Mouse (Mus musculus) liver, postnatal 0 days (tissue): ENCODE data around the gene Jup. TPM values are rescaled to one million over a fixed set of nuclear protein-coding genes. Genes with fewer than 3 reads are reported as not detected.
"Not testable (repeated sequence)": the region's sequence is repeated elsewhere in the genome, so short reads cannot be mapped to it uniquely, and the experiment has no call there.

Source experiments
- ATAC-seq: fragments of 200-750 bp; cut with Nextera tagmentation; 2 replicates; pipeline ENCODE4 v1.8.0; 2017; ENCODE audit warnings: mild to moderate bottlenecking, moderate library complexity
- DNase-seq: peaks from one replicate; pipeline ENCODE4 v3.0.0-alpha.2; 2016
- H3K27ac ChIP-seq: fragments of 300-500 bp; sonication (generic); 2 replicates; pipeline ENCODE4 v1.5.1; 2014; ENCODE audit warnings: antibody characterized with exemption, moderate library complexity, mild to moderate bottlenecking, low read depth
- H3K27me3 ChIP-seq: fragments of 300-500 bp; sonication (generic); 2 replicates; pipeline ENCODE4 v1.6.1; 2014; ENCODE audit warnings: low read length, control low read depth, mixed read lengths; ENCODE audit not compliant: insufficient read depth
- H3K36me3 ChIP-seq: fragments of 300-500 bp; sonication (generic); replicated peaks from 2 replicates; pipeline ENCODE4 v1.6.1; 2014; ENCODE audit warnings: mild to moderate bottlenecking, control low read depth, low read length, moderate library complexity, mixed read lengths; ENCODE audit not compliant: insufficient read depth
- H3K4me1 ChIP-seq: fragments of 300-500 bp; sonication (generic); 2 replicates; pipeline ENCODE4 v1.6.1; 2014; ENCODE audit warnings: antibody characterized with exemption, mild to moderate bottlenecking, control low read depth; ENCODE audit not compliant: insufficient read depth
- H3K4me2 ChIP-seq: fragments of 300-500 bp; sonication (generic); 2 replicates; pipeline ENCODE4 v1.6.1; 2014; ENCODE audit warnings: low read depth, mild to moderate bottlenecking, low read length, moderate library complexity, mixed read lengths
- H3K4me3 ChIP-seq: fragments of 300-500 bp; sonication (generic); 2 replicates; pipeline ENCODE4 v1.5.1; 2014; ENCODE audit warnings: low read depth, low read length
- H3K9ac ChIP-seq: fragments of 300-500 bp; sonication (generic); replicated peaks from 2 replicates; pipeline ENCODE4 v1.6.1; 2014; ENCODE audit warnings: mild to moderate bottlenecking, moderate library complexity
- H3K9me3 ChIP-seq: fragments of 300-500 bp; sonication (generic); 2 replicates; pipeline ENCODE4 v1.6.1; 2016; ENCODE audit warnings: mild to moderate bottlenecking, control low read depth, low read length, mixed read lengths
- CTCF ChIP-seq: sonication (generic); IDR thresholded peaks from 2 replicates; pipeline ENCODE4 v1.5.1; 2016; ENCODE audit warnings: antibody characterized with exemption, low read depth
- EP300 ChIP-seq: IDR thresholded peaks from 2 replicates; pipeline ENCODE4 v1.6.1; 2016; ENCODE audit warnings: antibody characterized with exemption, low read depth, mild to moderate bottlenecking
- WGBS: fragments of 180-500 bp; shearing (Covaris S2); extraction: QIAGEN DNeasy Blood & Tissue Kit; methylation state at CpG from one replicate; pipeline ENCODE4 v1.1.7; 2014; ENCODE audit not compliant: insufficient replicate concordance; 5-methylcytosine and 5-hydroxymethylcytosine counted together
- polyA plus RNA-seq: library from polyadenylated mRNA; unstranded; fragments of >200 nt; fragmentation: Nextera tagmentation; extraction: Ambion mirVana; gene quantifications from 2 replicates; pipeline ENCODE4 v1.2.1, GENCODE M21; 2015

Gene Jup
- polyA plus RNA-seq, 1 experiment from 2014 or later, result 17.5 TPM

GRCm38 (mm10) chr11:100344269-100344668, 53.3 kb downstream of the Jup start:
- no peak overlapping the region for H3K4me3 ChIP-seq
- peak overlapping the region; percentile 66 for H3K27ac ChIP-seq
- DNase-seq (no peak), ATAC-seq (no peak)
- H3K36me3 ChIP-seq, result no peaks in the 10 kb centered on the region
- WGBS, result 54% methylated on average over 10 of the region's 10 CpGs
- TF ChIP-seq CTCF (no peak), EP300 (no peak)
- H3K9ac ChIP-seq, result no peak overlapping the region
- no peaks in the 10 kb centered on the region for H3K4me1 ChIP-seq
- no peaks in the 10 kb centered on the region for H3K9me3 ChIP-seq
- H3K4me2 ChIP-seq, result no peak overlapping the region
- H3K27me3 ChIP-seq, result no peaks in the 10 kb centered on the region

DNA sequence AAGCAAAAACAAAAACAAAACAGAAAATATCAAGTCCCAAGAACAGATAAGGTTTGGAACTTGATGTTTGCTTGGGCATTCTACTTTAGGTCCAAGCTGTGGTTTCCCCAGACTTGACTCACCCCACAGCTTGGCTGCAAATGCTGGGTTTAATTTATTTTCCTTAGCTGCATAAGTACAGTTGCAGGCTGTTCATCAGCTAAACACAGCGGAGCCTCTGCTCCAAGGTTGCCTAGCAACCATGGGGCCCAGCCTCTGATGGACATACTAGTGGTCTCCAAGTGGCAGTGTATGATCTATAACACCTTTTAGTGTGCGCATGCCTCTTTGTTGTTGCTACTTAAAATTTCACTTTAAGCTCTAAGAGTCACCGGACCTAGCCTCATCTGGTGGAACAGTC, 61.8 kb downstream of the Jup start:
- DNase-seq (no peak), ATAC-seq (no peak)
- no peak overlapping the region for H3K4me3 ChIP-seq
- no peaks in the 10 kb centered on the region; the same call in 1 of the 2 replicates for H3K4me1 ChIP-seq
- H3K27me3 ChIP-seq, result no peaks in the 10 kb centered on the region
- no peak overlapping the region for H3K4me2 ChIP-seq
- WGBS, result 73% methylated on average over 3 of the region's 3 CpGs
- H3K9ac ChIP-seq, result no peak overlapping the region
- no peaks in the 10 kb centered on the region for H3K9me3 ChIP-seq
- H3K27ac ChIP-seq, result no peak overlapping the region
- H3K36me3 ChIP-seq, result no peaks in the 10 kb centered on the region
- TF ChIP-seq CTCF, result no peak
- TF ChIP-seq EP300, result no peak

DNA sequence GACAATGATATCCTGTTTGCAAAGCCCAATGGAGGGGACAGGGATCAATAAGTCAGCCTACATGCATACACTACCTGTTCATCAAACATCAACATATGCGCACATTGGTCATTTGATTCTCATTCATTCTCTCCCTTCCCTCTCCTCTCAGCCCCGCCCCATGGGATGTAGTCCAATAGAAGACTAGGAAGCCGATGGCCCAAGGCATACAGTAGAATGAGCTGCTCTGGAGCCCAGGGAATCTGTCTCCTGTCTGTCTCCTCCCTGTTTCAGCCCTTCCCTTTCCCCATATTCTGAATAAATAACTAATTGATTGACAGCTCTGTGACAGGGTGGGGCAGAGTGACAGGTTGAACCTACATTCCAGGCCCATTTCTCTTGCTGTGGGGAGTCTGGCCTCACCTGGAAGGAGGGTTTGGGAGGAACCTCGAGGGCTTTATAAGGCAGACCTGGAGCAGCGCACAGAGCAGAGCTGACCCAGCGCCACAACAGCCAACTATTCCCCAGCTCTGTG, 63.6 kb downstream of the Jup start, which contains the start of gene Gast:
Gene Gast (plus strand): TSS at position 464 of the 514 bp plus-strand sequence.
- ATAC-seq (no peak), DNase-seq (no peak)
- TF ChIP-seq CTCF (no peak), EP300 (no peak)
- H3K4me3 ChIP-seq, result no peak within 1 kb of the TSS
- WGBS, result 77% methylated on average over 6 of the region's 6 CpGs
- H3K27me3 ChIP-seq, result no peaks in the 10 kb centered on the region
- H3K9me3 ChIP-seq, result no peaks in the 10 kb centered on the region
- H3K27ac ChIP-seq, result no peak within 1 kb of the TSS
- no peaks in the 10 kb centered on the region for H3K36me3 ChIP-seq
- no peak within 1 kb of the TSS for H3K9ac ChIP-seq
- no peak within 1 kb of the TSS for H3K4me2 ChIP-seq
- no peaks in the 10 kb centered on the region; the same call in 1 of the 2 replicates for H3K4me1 ChIP-seq

DNA sequence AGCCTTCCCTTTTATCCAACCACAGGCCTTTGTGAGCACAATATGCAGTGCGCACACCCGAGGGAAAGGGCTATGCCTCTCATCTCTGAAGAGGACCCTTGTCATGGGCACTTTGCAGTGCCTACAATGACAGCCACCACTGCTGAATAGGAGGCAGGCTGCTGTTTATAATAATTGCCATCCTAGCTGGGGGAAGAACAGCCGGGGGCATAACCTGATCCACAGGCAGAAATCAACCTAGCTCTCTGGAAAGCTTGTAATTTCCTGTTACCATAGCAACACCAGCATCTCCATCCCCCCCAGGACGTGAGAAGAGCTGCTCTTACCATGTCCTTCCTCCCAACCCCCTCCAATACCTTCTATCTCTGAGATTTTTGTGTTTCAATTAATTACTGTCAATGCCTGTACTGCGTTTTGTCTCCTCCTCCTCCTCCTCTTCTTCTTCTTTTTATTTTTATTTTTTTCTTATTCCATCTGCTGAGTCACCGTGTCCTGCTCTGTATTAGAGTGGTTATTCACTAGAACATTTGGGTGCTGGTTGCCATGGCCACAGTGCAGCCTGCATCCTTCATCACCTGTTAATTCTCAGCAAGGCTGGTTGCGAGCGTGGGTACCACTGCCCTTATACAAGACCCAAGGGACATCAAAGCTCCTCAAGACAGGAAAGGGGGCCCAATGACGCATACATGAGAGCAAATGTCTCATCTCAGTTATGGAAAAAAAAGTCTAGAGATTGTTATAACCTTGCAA, 64.6 kb downstream of the Jup start:
- Histone ChIP-seq H3K36me3 (no peaks in the 10 kb centered on the region), H3K9ac (no peak overlapping the region), H3K9me3 (no peaks in the 10 kb centered on the region), H3K27me3 (no peaks in the 10 kb centered on the region), H3K4me2 (no peak overlapping the region), H3K4me3 (no peak overlapping the region), H3K27ac (no peak overlapping the region), H3K4me1 (no peaks in the 10 kb centered on the region; the same call in 1 of the 2 replicates)
- 62% methylated on average over 9 of the region's 9 CpGs for WGBS
- no peak for ATAC-seq
- no peak for TF ChIP-seq EP300
- DNase-seq, result no peak

DNA sequence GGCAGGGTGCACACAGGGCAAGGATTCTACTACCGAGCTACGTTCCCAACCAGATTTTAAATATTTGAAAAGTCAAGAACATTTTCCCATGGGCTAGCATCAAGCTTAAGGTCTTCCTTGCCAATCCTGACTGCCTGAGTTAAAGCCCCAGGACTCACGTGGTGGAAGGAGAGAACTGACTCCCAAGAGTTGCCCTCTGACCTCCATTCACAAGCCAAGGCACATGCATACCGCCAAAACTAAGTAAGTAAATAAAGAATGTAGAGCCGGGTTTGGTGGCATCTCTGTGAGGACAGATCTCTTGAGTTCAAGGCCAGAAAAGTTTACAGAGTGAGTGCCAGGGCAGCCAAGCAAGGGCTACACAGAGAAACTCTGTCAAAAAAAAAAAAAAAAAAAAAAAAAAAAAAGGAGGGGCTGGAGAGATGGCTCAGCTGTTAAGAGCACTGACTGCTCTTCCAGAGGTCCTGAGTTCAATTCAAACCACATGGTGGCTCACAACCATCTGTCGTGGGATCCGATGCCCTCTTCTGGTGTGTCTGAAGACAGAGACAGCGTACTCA, 66.7 kb downstream of the Jup start:
- H3K4me2 ChIP-seq, H3K27ac ChIP-seq, H3K4me1 ChIP-seq, H3K36me3 ChIP-seq, ATAC-seq, H3K4me3 ChIP-seq, H3K9me3 ChIP-seq, DNase-seq, H3K27me3 ChIP-seq, H3K9ac ChIP-seq: not testable (repeated sequence)
- 59% methylated on average over 8 of the region's 8 CpGs for WGBS

DNA sequence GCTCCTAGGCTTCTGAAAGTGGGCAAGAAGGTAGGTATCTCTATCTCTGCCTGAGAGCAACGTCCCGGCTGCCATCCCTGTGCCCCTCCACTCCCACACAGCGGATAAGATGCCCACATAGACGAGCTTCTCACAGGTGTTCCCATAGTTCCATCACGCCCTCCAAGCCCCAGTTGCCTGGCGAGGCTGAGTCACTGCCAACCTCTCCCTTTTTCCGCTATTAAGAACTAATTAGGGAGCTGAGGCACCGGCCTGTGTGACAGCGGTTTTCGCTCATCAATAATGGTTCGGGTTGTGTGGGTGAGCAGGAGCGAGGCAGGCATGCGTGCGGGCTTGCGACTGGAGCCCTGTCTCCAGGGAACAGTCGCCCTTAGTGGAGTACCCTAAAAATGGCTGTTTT, 67.3 kb downstream of the Jup start:
- Histone ChIP-seq H3K27ac (no peak overlapping the region), H3K4me2 (no peak overlapping the region), H3K4me1 (no peaks in the 10 kb centered on the region; the same call in 1 of the 2 replicates), H3K36me3 (no peaks in the 10 kb centered on the region), H3K4me3 (no peak overlapping the region), H3K27me3 (no peaks in the 10 kb centered on the region), H3K9ac (no peak overlapping the region), H3K9me3 (no peaks in the 10 kb centered on the region)
- ATAC-seq (no peak), DNase-seq (no peak)
- TF ChIP-seq CTCF (no peak), EP300 (no peak)
- 75% methylated on average over 16 of the region's 16 CpGs for WGBS
